Mouse (Mus musculus) spleen, adult 2 months (tissue): ENCODE results near the gene Gtf2ird1. TPM values are rescaled to one million over a fixed set of nuclear protein-coding genes. Genes with fewer than 3 reads are reported as not detected.
"Not testable (repeated sequence)": the region's sequence is repeated elsewhere in the genome, so short reads cannot be mapped to it uniquely, and the experiment has no call there.

ENCODE experiments used
- DNase-seq, 2 experiments: peaks; one replicate each; pipeline versions ENCODE4 v3.0.0 to v3.0.0-alpha.2; 2012 to 2021; ENCODE audit warnings: low spot score in 2 of 2, low read depth in 1 of 2
- H3K27ac ChIP-seq: fragments of 200-500 bp; 2 replicates; pipeline ENCODE4 v1.5.1; 2012; ENCODE audit warnings: low read length, inconsistent platforms; ENCODE audit not compliant: insufficient read depth
- H3K27me3 ChIP-seq: fragments of 200-500 bp; 2 replicates; pipeline ENCODE4 v1.6.1; 2012; ENCODE audit warnings: mild to moderate bottlenecking, moderate library complexity, low read length, inconsistent platforms; ENCODE audit not compliant: control insufficient read depth, insufficient read depth
- H3K36me3 ChIP-seq: fragments of 200-500 bp; 2 replicates; pipeline ENCODE4 v1.6.1; 2012; ENCODE audit warnings: mild to moderate bottlenecking, low read length, inconsistent platforms; ENCODE audit not compliant: control insufficient read depth, insufficient read depth
- H3K4me1 ChIP-seq: fragments of 200-500 bp; 2 replicates; pipeline ENCODE4 v1.6.1; 2011; ENCODE audit warnings: inconsistent platforms; ENCODE audit not compliant: control insufficient read depth, insufficient read depth, insufficient read length
- H3K4me3 ChIP-seq: fragments of 200-500 bp; 2 replicates; pipeline ENCODE4 v1.5.1; 2011; ENCODE audit warnings: mild to moderate bottlenecking, inconsistent platforms; ENCODE audit not compliant: insufficient read depth, insufficient read length; ENCODE audit errors: extremely low read depth
- CTCF ChIP-seq: fragments of 200-500 bp; IDR thresholded peaks from 2 replicates; pipeline ENCODE4 v1.5.1; 2011; ENCODE audit warnings: mild to moderate bottlenecking, inconsistent platforms; ENCODE audit not compliant: insufficient read depth, insufficient read length, insufficient replicate concordance; ENCODE audit errors: extremely low read depth
- POLR2A ChIP-seq: fragments of 200-500 bp; IDR thresholded peaks from 2 replicates; pipeline ENCODE4 v1.6.1; 2011; ENCODE audit warnings: low read depth, low read length, inconsistent platforms
- WGBS: fragments of 180-500 bp; shearing (Covaris S2); methylation state at CpG from one replicate; pipeline ENCODE4 v1.1.7; 2018; 5-methylcytosine and 5-hydroxymethylcytosine counted together
- polyA plus RNA-seq: library from polyadenylated mRNA; depleted of rRNA; stranded (reverse); fragments of >200 nt; gene quantifications from 2 replicates; pipeline ENCODE4 v1.2.3, GENCODE M21; 2012

The Gtf2ird1 gene
- polyA plus RNA-seq, 1 experiment = 12.1 TPM

DNA sequence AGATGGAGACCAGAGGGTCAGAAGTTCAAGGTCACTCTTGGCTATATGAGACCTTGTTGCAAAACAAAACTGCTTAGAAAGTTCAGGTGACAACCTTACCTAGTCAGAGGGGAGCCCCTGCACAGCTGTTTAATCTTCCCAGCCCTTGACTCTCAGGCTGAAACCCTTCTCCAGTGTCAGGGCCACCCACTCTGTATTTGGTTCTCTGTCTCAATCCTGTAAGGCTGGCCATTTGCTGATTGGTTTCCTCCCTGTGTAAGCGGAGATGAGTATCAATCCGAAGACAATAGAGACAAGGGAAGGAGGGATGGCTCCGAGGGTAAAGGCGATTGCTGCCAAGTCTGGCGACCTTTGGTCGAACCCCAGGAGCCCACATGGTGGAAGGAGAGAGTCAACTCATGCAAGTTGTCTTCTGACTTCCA lies 116.4 kb downstream of the Gtf2ird1 start:
- WGBS = 86% methylated on average over 6 of the region's 6 CpGs
- TF ChIP-seq POLR2A (no peak), CTCF (no peak)

DNA sequence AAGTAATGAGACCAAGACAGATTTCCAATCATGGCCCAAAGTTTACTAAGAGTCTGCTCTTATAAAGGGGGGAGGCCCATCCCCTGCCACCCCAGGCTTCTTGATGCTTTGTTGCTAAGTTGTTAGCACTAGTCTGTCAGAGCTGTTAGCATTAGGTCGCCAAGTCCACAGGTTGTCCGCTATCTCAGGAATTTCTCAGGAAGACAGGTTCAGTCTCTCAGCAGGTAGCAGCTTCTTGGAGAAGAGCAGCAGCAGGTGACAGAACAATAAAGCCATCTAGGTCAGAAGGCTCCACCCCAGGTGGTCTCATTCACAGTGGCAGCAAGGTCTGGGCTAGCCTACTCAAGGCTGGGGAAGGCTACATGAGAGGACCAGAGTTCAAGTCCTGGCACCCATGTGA lies 119.5 kb downstream of the Gtf2ird1 start:
- 89% methylated on average over 2 of the region's 2 CpGs for WGBS
- not testable (repeated sequence) for H3K36me3 ChIP-seq, H3K4me1 ChIP-seq

More for the DNA sequence above, 116.4 kb downstream of the Gtf2ird1 start:
- H3K4me3 ChIP-seq = no peak overlapping the region
- H3K27me3 ChIP-seq = no peaks in the 10 kb centered on the region
- no peak overlapping the region for H3K27ac ChIP-seq
- H3K4me1 ChIP-seq = no peaks in the 10 kb centered on the region; the same call in 1 of the 2 replicates
- no peaks in the 10 kb centered on the region for H3K36me3 ChIP-seq
- no peak for DNase-seq

DNA sequence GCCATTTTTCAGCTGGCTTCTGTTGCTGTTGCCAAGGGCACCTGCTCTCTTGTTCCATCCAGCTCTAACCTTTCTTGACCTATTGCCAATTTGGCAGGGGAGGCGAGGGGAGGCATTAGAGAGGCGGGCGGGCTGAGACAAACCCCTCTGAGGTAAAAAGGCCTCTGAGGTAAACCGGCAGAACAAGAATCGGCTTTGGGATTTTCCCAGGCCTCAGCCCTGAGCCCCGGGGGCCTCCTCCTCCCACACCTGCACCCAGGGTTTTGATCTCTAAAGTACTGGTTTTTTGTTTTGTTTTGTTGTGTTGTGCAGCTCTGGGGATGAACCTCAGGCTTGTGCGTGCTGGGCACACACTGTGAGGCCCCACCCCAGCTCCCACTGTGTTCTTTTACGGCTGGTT lies 123.8 kb downstream of the Gtf2ird1 start:
- H3K36me3 ChIP-seq = no peaks in the 10 kb centered on the region

More for the DNA sequence above, 119.5 kb downstream of the Gtf2ird1 start:
- not testable (repeated sequence) for H3K27ac ChIP-seq, DNase-seq, H3K4me3 ChIP-seq, H3K27me3 ChIP-seq

DNA sequence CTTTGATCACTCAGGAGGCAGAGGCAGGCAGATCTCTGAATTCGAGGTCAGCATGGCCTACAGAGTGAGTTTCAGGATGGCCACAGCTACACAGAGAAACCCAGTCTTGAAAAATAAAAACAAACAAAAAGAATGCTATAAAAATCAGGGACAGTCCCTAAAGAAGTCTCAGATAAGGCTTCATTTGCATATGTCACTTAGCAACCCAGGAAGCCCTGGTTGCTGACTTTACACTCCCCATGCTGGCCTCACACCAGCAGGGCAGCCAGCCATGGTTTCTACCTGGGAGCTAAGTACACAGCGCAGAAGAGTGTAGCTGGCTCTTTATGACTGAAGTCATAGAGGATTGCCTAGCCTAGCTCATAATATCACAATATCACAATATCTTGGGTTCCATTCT lies 126.4 kb downstream of the Gtf2ird1 start:
- Histone ChIP-seq H3K4me3 (no peak overlapping the region), H3K36me3 (no peaks in the 10 kb centered on the region), H3K27ac (no peak overlapping the region), H3K27me3 (no peaks in the 10 kb centered on the region), H3K4me1 (peaks cover 12% of the 10 kb centered on the region; the same call in 1 of the 2 replicates)
- WGBS = 64% methylated on average over 2 of the region's 2 CpGs
- DNase-seq = peak; percentile 25 to 28
- TF ChIP-seq POLR2A (no peak), CTCF (no peak)

More for the DNA sequence above, 123.8 kb downstream of the Gtf2ird1 start:
- WGBS = 74% methylated on average over 8 of the region's 8 CpGs
- no peak overlapping the region for H3K4me3 ChIP-seq
- no peak for DNase-seq
- TF ChIP-seq CTCF = no peak
- no peak for TF ChIP-seq POLR2A
- H3K27me3 ChIP-seq = no peaks in the 10 kb centered on the region
- no peak overlapping the region for H3K27ac ChIP-seq
- H3K4me1 ChIP-seq = peaks cover 10% of the 10 kb centered on the region; the same call in 1 of the 2 replicates

DNA sequence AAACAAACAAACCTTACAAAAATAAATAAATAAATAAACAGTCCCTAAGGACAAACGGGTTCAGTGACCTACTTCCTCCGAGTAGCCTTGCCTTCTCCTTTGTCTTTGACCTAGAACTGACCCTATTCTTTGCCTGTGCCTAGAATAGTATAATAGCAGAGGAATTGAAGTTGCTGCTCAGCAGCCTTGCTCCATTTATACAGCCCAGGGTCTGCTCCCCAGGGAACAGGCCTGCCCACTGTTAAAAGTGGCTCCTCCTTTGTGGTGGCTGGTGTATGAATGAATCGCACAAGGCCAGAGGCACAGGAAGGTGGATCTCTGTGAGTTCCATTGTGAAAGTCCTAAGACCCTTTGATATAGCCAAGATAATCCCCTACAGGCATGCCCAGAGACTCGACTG lies 127.2 kb downstream of the Gtf2ird1 start:
- Histone ChIP-seq H3K36me3 (no peaks in the 10 kb centered on the region), H3K27ac (no peak overlapping the region), H3K27me3 (no peaks in the 10 kb centered on the region), H3K4me1 (peaks cover 12% of the 10 kb centered on the region; the same call in 1 of the 2 replicates), H3K4me3 (no peak overlapping the region)
- 67% methylated on average over 4 of the region's 4 CpGs for WGBS
- TF ChIP-seq CTCF (no peak), POLR2A (no peak)
- no peak for DNase-seq

DNA sequence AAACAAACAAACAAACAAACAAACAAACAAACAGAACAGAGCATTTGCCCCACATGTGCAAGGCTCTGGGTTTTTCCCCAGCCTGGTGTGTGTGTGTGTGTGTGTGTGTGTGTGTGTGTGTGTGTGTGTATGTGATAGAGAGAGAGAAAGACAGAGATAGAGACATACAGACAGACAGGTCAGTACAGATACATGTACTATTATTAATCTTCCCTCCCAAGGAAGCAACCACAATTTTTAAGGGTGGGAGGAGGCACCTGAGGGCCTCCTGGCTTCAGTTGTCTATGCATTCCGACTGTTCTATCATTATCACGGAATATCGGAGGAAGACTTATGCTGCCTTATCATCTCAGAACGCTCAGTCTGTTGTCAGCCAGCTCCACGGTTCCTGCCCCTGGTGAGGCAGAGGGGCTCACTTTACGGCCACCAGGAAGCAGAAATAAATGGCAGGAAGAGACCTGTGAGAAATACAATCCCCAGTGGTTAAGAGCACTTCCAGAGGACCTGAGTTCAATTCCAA lies 128.0 kb downstream of the Gtf2ird1 start:
- 88% methylated on average over 6 of the region's 6 CpGs for whole genome bisulfite sequencing
- H3K36me3 ChIP-seq = no peaks in the 10 kb centered on the region
- no peak for DNase-seq
- no peaks in the 10 kb centered on the region for H3K27me3 ChIP-seq
- no peak overlapping the region for H3K4me3 ChIP-seq
- no peak for TF ChIP-seq CTCF
- TF ChIP-seq POLR2A = no peak
- H3K4me1 ChIP-seq = peaks cover 12% of the 10 kb centered on the region; the same call in 1 of the 2 replicates
- H3K27ac ChIP-seq = no peak overlapping the region

DNA sequence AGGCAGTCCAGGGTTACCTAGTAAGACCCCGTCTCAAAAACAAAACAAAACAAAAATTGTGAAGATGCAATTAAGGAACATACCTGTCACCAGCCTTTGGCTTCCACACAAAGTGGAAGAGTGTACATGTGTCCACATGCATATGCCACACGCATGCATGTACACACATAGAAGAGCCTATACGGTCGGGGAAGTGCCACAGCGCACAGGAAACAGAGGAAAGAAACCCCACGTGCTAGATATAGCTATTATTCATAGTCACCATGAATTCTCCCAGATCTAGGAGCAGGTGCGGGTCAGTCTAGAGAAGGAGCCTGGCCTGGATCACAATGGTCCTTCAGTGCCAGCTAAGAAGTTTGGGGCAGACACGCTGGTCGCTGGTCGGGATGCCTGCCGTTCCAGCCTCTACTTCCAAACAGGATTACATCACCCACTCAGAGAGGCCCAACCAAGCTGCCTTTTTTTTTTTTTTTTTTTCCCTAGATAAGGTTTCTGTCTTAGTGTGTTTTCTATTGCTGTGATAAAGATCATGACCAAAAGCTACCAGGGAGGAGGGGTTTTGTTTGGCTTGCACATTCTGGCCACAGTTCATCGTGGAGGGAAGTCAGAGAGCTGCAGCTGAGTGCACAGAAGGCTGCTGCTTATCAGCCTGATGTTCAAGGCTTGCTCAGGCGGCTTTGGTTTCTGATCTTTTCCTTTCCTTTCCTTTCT lies 130.5 kb downstream of the Gtf2ird1 start:
- Histone ChIP-seq H3K27ac (no peak overlapping the region), H3K4me3 (no peak overlapping the region), H3K4me1 (peaks cover 10% of the 10 kb centered on the region; the same call in 1 of the 2 replicates), H3K27me3 (no peaks in the 10 kb centered on the region), H3K36me3 (no peaks in the 10 kb centered on the region)
- DNase-seq = no peak
- TF ChIP-seq CTCF (no peak), POLR2A (no peak)
- WGBS = 46% methylated on average over 13 of the region's 13 CpGs
